Mouse (Mus musculus) embryonic facial prominence, embryonic 14.5 days (tissue): ENCODE measurements around the gene BC005624. TPM values are rescaled to one million over a fixed set of nuclear protein-coding genes. Genes with fewer than 3 reads are reported as not detected.
A peak's percentile ranks its signal among the peaks of the same experiment; 100 is the strongest.

Source experiments
- ATAC-seq: fragments of 200-750 bp; cut with Nextera tagmentation; 2 replicates; pipeline ENCODE4 v1.8.0; 2017; ENCODE audit warnings: low read depth, moderate number of reproducible peaks, moderate TSS enrichment
- DNase-seq: peaks from one replicate; pipeline ENCODE4 v3.0.0-alpha.2; 2015; ENCODE audit warnings: low spot score
- H3K27ac ChIP-seq: fragments of 300-500 bp; sonication (generic); replicated peaks from 2 replicates; pipeline ENCODE4 v1.5.1; 2014; ENCODE audit warnings: low read depth, mild to moderate bottlenecking, low read length, moderate library complexity
- H3K27me3 ChIP-seq: fragments of 300-500 bp; sonication (generic); replicated peaks from 2 replicates; pipeline ENCODE4 v1.6.1; 2014; ENCODE audit warnings: low read length; ENCODE audit not compliant: control insufficient read depth, insufficient read depth
- H3K36me3 ChIP-seq: fragments of 300-500 bp; sonication (generic); 2 replicates; pipeline ENCODE4 v1.6.1; 2014; ENCODE audit warnings: low read length, mixed read lengths; ENCODE audit not compliant: control insufficient read depth, insufficient read depth
- H3K4me1 ChIP-seq: fragments of 300-500 bp; sonication (generic); 2 replicates; pipeline ENCODE4 v1.6.1; 2014; ENCODE audit warnings: antibody characterized with exemption, low read length; ENCODE audit not compliant: control insufficient read depth, insufficient read depth
- H3K4me2 ChIP-seq: fragments of 300-500 bp; sonication (generic); 2 replicates; pipeline ENCODE4 v1.6.1; 2014; ENCODE audit warnings: low read depth, mild to moderate bottlenecking, low read length, moderate library complexity, mixed read lengths
- H3K4me3 ChIP-seq: fragments of 300-500 bp; sonication (generic); 2 replicates; pipeline ENCODE4 v1.5.1; 2014; ENCODE audit warnings: low read depth, mild to moderate bottlenecking, low read length
- H3K9ac ChIP-seq: fragments of 300-500 bp; sonication (generic); 2 replicates; pipeline ENCODE4 v1.6.1; 2014; ENCODE audit warnings: low read depth, mild to moderate bottlenecking, low read length, moderate library complexity, mixed read lengths
- H3K9me3 ChIP-seq: fragments of 300-500 bp; sonication (generic); 2 replicates; pipeline ENCODE4 v1.6.1; 2016; ENCODE audit warnings: low read length; ENCODE audit not compliant: control insufficient read depth
- WGBS: fragments of 180-500 bp; shearing (Covaris S2); extraction: QIAGEN DNeasy Blood & Tissue Kit; methylation state at CpG from one replicate; pipeline ENCODE4 v1.1.7; 2014; 5-methylcytosine and 5-hydroxymethylcytosine counted together
- polyA plus RNA-seq: library from polyadenylated mRNA; unstranded; fragments of >200 nt; fragmentation: Nextera tagmentation; extraction: Ambion mirVana; gene quantifications from 2 replicates; pipeline ENCODE4 v1.2.1, GENCODE M21; 2014

Gene BC005624
- polyA plus RNA-seq, 1 experiment from 2014 or later: 46.7 TPM

- no peak overlapping the region for H3K9ac ChIP-seq
- no peak overlapping the region for H3K4me2 ChIP-seq
- peaks cover 44% of the 10 kb centered on the region for H3K36me3 ChIP-seq
- H3K27me3 ChIP-seq: no peaks in the 10 kb centered on the region
- 92% methylated on average over 18 of the region's 18 CpGs for WGBS
- H3K9me3 ChIP-seq: no peaks in the 10 kb centered on the region
- H3K4me3 ChIP-seq: no peak overlapping the region
- DNase-seq (no peak), ATAC-seq (no peak)
- H3K27ac ChIP-seq: no peak overlapping the region
- no peaks in the 10 kb centered on the region for H3K4me1 ChIP-seq
Observed at GRCm38 (mm10) chr2:31017625-31018317, 35.8 kb upstream of the BC005624 start.

GRCm38 (mm10) chr2:31013371-31014120 is 31.5 kb upstream of the BC005624 start:
- Histone ChIP-seq H3K9ac (no peak overlapping the region), H3K9me3 (no peaks in the 10 kb centered on the region), H3K4me2 (no peak overlapping the region), H3K27ac (no peak overlapping the region), H3K4me3 (no peak overlapping the region), H3K27me3 (no peaks in the 10 kb centered on the region), H3K4me1 (no peaks in the 10 kb centered on the region), H3K36me3 (peaks cover 49% of the 10 kb centered on the region)
- WGBS: 63% methylated on average over 14 of the region's 14 CpGs
- DNase-seq (no peak), ATAC-seq (no peak)

GRCm38 (mm10) chr2:31007208-31007607 is 25.2 kb upstream of the BC005624 start:
- Histone ChIP-seq H3K4me2 (no peak overlapping the region), H3K36me3 (peaks cover 63% of the 10 kb centered on the region), H3K27me3 (no peaks in the 10 kb centered on the region), H3K4me1 (no peaks in the 10 kb centered on the region), H3K27ac (no peak overlapping the region), H3K9ac (no peak overlapping the region; the same call in 1 of the 2 replicates), H3K9me3 (no peaks in the 10 kb centered on the region), H3K4me3 (no peak overlapping the region)
- ATAC-seq: no peak
- no peak for DNase-seq
- WGBS: 90% methylated on average over 5 of the region's 5 CpGs

- H3K36me3 ChIP-seq: peaks cover 59% of the 10 kb centered on the region
- no peaks in the 10 kb centered on the region for H3K4me1 ChIP-seq
- no peak overlapping the region for H3K4me3 ChIP-seq
- no peak overlapping the region for H3K9ac ChIP-seq
- H3K27ac ChIP-seq: no peak overlapping the region; the same call in 1 of the 2 replicates
- no peak overlapping the region for H3K4me2 ChIP-seq
- DNase-seq: peak; percentile 53
- 73% methylated on average over 5 of the region's 5 CpGs for WGBS
- ATAC-seq: peak; percentile 58; the same call in 1 of the 2 replicates
- no peaks in the 10 kb centered on the region for H3K9me3 ChIP-seq
- no peaks in the 10 kb centered on the region for H3K27me3 ChIP-seq
Observed at GRCm38 (mm10) chr2:31006434-31006833, 24.4 kb upstream of the BC005624 start.

- peaks cover 49% of the 10 kb centered on the region for H3K36me3 ChIP-seq
- H3K9me3 ChIP-seq: no peaks in the 10 kb centered on the region
- no peak for DNase-seq
Observed at GRCm38 (mm10) chr2:31005453-31005852, 23.5 kb upstream of the BC005624 start.

GRCm38 (mm10) chr2:31002857-31003256 is 20.9 kb upstream of the BC005624 start:
- ATAC-seq: no peak
- Histone ChIP-seq H3K9me3 (no peaks in the 10 kb centered on the region), H3K36me3 (peaks cover 45% of the 10 kb centered on the region), H3K27ac (no peak overlapping the region), H3K4me2 (no peak overlapping the region), H3K4me1 (no peaks in the 10 kb centered on the region), H3K9ac (no peak overlapping the region), H3K4me3 (no peak overlapping the region), H3K27me3 (no peaks in the 10 kb centered on the region)
- 92% methylated on average over 10 of the region's 10 CpGs for WGBS
- no peak for DNase-seq

More at GRCm38 (mm10) chr2:31005453-31005852, 23.5 kb upstream of the BC005624 start:
- no peak overlapping the region for H3K4me2 ChIP-seq
- WGBS: 80% methylated on average over 2 of the region's 2 CpGs
- no peak for ATAC-seq
- H3K9ac ChIP-seq: no peak overlapping the region
- H3K27me3 ChIP-seq: no peaks in the 10 kb centered on the region
- H3K4me1 ChIP-seq: no peaks in the 10 kb centered on the region
- H3K4me3 ChIP-seq: no peak overlapping the region
- H3K27ac ChIP-seq: no peak overlapping the region

GRCm38 (mm10) chr2:30998443-30999260 is 16.7 kb upstream of the BC005624 start:
- Histone ChIP-seq H3K4me2 (no peak overlapping the region), H3K4me1 (no peaks in the 10 kb centered on the region), H3K27ac (no peak overlapping the region), H3K36me3 (peaks cover 22% of the 10 kb centered on the region; the same call in 1 of the 2 replicates), H3K9me3 (no peaks in the 10 kb centered on the region), H3K4me3 (no peak overlapping the region), H3K9ac (0 out of 2 replicates have a peak overlapping the region, but pooled peaks have one; percentile 8), H3K27me3 (no peaks in the 10 kb centered on the region)
- no peak for DNase-seq
- ATAC-seq: peak; percentile 42; the same call in 1 of the 2 replicates
- 56% methylated on average over 6 of the region's 8 CpGs for WGBS

GRCm38 (mm10) chr2:30995432-30995996 is 13.5 kb upstream of the BC005624 start:
- WGBS: 78% methylated on average over 11 of the region's 11 CpGs
- ATAC-seq (no peak), DNase-seq (peak; percentile 42)
- Histone ChIP-seq H3K4me1 (no peaks in the 10 kb centered on the region), H3K9ac (no peak overlapping the region), H3K36me3 (peaks cover 12% of the 10 kb centered on the region; the same call in 1 of the 2 replicates), H3K4me3 (no peak overlapping the region), H3K27ac (no peak overlapping the region; the same call in 1 of the 2 replicates), H3K4me2 (no peak overlapping the region), H3K27me3 (no peaks in the 10 kb centered on the region), H3K9me3 (no peaks in the 10 kb centered on the region)
